12 mouse cellular contexts compared by ENCODE assay signal in the genomic region with DNA sequence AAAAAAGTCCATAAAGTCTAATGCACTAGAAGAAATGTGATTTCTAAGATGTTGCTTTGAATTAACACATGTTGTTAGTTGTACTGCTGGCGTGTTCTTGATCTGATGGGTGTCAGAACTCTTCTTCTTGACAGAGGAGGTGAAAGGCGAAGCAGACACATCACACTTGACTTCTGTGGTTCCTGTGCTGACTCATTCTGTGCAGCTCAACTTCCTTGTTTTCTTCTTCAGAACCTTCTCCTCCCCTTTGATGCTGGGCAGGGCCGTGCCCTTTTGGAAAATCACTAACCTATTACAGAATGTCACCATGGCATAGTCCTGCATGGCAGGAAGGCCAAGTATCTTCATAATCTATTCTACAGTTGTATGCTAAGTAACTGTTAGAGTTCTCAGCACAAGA.
DNase-seq lines count a peak whose midpoint lies in the region; ATAC-seq and TF ChIP-seq lines count a peak whose summit lies in the region.
"Had no signal": no experiment of that assay in that cellular context is flagged by ENCODE, and none has a peak within 500 bp of the region (broad histone marks: within the 10 kb centered on the region; RNA-seq: fewer than 3 reads in every experiment).

No protein-coding gene starts in this region.

- TF ChIP-seq CTCF in kidney, adult 2 months (conservative IDR thresholded peaks at IDR 0.05; ENCODE audit: insufficient read depth, insufficient read length, low read depth, low read length) = no peak

- no peak overlapping the region for H3K27ac ChIP-seq in kidney, adult 2 months (ENCODE audit: insufficient read depth, low read depth, low read length)
- H3K27ac ChIP-seq: embryonic facial prominence, embryonic 13.5 days had no signal

- no peaks in the 10 kb centered on the region for H3K36me3 ChIP-seq in kidney, adult 2 months (ENCODE audit: control insufficient read depth, insufficient read depth, low read length)
- H3K36me3 ChIP-seq: embryonic facial prominence, embryonic 13.5 days had no signal

- no peaks in the 10 kb centered on the region for H3K4me1 ChIP-seq in kidney, adult 2 months (ENCODE audit: control insufficient read depth, insufficient read depth, low read length)
- H3K4me1 ChIP-seq: embryonic facial prominence, embryonic 13.5 days had no signal

- ATAC-seq in hematopoietic stem cell, adult 5-6 weeks (replicated peaks in 1 of 2; ENCODE audit: insufficient read depth in 1 of 2, low FRiP score in 2 of 2, low TSS enrichment in 1 of 2, low read depth in 1 of 2, poor library complexity in 2 of 2, severe bottlenecking in 2 of 2) = peak; percentile 88 to 91
- peak; percentile 89 for ATAC-seq in megakaryocyte progenitor cell, adult 5-6 weeks (replicated peaks; ENCODE audit: poor library complexity)

- TF ChIP-seq POLR2A in kidney, adult 2 months (IDR thresholded peaks at IDR 0.05; ENCODE audit: low read depth, low read length) = no peak

- 68% methylated on average over 3 of the region's 3 CpGs for WGBS in kidney, adult 2 months

- H3K4me3 ChIP-seq in kidney, adult 2 months (ENCODE audit: insufficient read depth, low read depth, low read length) = no peak overlapping the region
- H3K4me3 ChIP-seq: embryonic facial prominence, embryonic 13.5 days had no signal

- H3K27me3 ChIP-seq in kidney, adult 2 months (replicated peaks; ENCODE audit: control insufficient read depth, insufficient read depth, low read length) = no peaks in the 10 kb centered on the region
- H3K27me3 ChIP-seq: embryonic facial prominence, embryonic 13.5 days had no signal

- DNase-seq in kidney, adult 2 months = peak; percentile 33
- DNase-seq in kidney, postnatal 25 days = no peak
- peak; percentile 80 for DNase-seq in CD4-positive helper T cell, adult 2 months (ENCODE audit: low read depth, low spot score)
- DNase-seq in ovary, postnatal 14 days (ENCODE audit: low spot score) = no peak
- no peak for DNase-seq in adrenal gland, postnatal 4 days (ENCODE audit: low spot score in 2 of 2)
- no peak for DNase-seq in right cerebral cortex, postnatal 10 days (ENCODE audit: low spot score in 2 of 2)
- DNase-seq: cerebellum, adult 11-12 months; left cerebral cortex, postnatal 4 days; midbrain, embryonic 14.5 days had no signal

Comparison
In these comparisons a context has a peak if more than half of its experiments do, and no peak if none do; other contexts are left out.
1. DNase-seq: peak in kidney, adult 2 months (single experiment) and CD4-positive helper T cell, adult 2 months (single experiment); none in kidney, postnatal 25 days (0 of 2), ovary, postnatal 14 days (single experiment), adrenal gland, postnatal 4 days (0 of 2) and right cerebral cortex, postnatal 10 days (0 of 2).